Mouse (Mus musculus) embryonic fibroblast, embryonic 13.5 days (primary cell): Measurements from ENCODE around the gene Srsf5. TPM values are rescaled to one million over a fixed set of nuclear protein-coding genes. Genes with fewer than 3 reads are reported as not detected.

ENCODE experiments used
- H3K27ac ChIP-seq: 2 replicates; pipeline ENCODE4 v1.5.1; 2012; ENCODE audit warnings: low read length, control low read depth, inconsistent platforms; ENCODE audit not compliant: insufficient read depth
- H3K4me1 ChIP-seq: 2 replicates; pipeline ENCODE4 v1.6.1; 2011; ENCODE audit warnings: low read length; ENCODE audit not compliant: control insufficient read depth, insufficient read depth
- H3K4me3 ChIP-seq: 2 replicates; pipeline ENCODE4 v1.5.1; 2011; ENCODE audit warnings: mild to moderate bottlenecking, control low read depth, low read length; ENCODE audit not compliant: insufficient read depth
- CTCF ChIP-seq: IDR thresholded peaks from 2 replicates; pipeline ENCODE4 v1.5.1; 2011; ENCODE audit warnings: mild to moderate bottlenecking, control low read depth, low read length, moderate library complexity, borderline replicate concordance; ENCODE audit not compliant: insufficient read depth
- POLR2A ChIP-seq: IDR thresholded peaks from 2 replicates; pipeline ENCODE4 v1.6.1; 2011; ENCODE audit warnings: low read depth, mild to moderate bottlenecking, control low read depth, low read length, moderate library complexity
- polyA plus RNA-seq: library from polyadenylated mRNA; stranded (reverse); fragments of >200 nt; gene quantifications from 2 replicates; pipeline ENCODE4 v1.2.4, GENCODE M21; 2011; ENCODE audit warnings: low read depth; ENCODE audit not compliant: missing spikeins, insufficient read length

Gene Srsf5
- polyA plus RNA-seq, 1 experiment: 457 TPM

DNA sequence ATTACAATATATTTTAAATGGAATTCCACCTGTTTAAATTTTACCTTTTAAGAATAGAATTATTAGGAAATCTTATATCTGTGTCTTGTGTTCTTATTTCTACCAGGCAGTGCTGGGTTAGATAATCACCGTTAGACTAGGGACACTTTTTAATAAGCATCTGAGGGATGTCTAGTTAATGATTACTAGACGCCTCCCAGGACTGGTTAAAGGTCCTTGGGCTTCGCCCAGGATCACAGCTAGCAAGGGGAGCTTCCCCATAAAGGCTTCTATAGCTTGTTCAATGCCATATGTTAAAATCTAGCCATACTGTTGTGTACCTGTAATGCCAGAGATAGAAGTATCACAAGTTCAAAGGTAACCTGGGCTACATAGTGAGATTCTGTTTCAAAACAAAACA, 16.4 kb upstream of the Srsf5 start:
- TF ChIP-seq POLR2A: no peak
- TF ChIP-seq CTCF: no peak
- H3K27ac ChIP-seq: no peak overlapping the region
- no peak overlapping the region for H3K4me3 ChIP-seq
- H3K4me1 ChIP-seq: no peaks in the 10 kb centered on the region

DNA sequence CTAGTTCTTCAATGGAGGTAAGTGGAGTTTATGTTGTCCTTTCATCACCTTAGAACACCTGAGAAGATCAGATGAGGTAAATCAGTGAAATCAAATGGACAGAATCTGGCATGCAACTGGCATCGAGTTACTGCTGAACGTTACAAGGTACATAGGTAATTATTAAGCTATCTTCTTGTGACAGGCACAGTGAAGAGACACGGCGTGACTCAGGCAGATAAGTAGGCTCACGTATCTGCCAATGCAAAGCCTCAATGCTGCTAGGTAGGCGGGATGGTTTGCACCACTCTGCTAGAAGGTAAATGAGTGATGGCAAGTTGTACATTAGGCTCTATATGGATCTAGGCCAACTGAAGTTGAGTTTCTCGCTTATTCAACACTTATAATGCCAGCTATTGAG, 15.2 kb upstream of the Srsf5 start:
- Histone ChIP-seq H3K4me1 (no peaks in the 10 kb centered on the region), H3K4me3 (no peak overlapping the region), H3K27ac (no peak overlapping the region)
- no peak for TF ChIP-seq CTCF
- no peak for TF ChIP-seq POLR2A

DNA sequence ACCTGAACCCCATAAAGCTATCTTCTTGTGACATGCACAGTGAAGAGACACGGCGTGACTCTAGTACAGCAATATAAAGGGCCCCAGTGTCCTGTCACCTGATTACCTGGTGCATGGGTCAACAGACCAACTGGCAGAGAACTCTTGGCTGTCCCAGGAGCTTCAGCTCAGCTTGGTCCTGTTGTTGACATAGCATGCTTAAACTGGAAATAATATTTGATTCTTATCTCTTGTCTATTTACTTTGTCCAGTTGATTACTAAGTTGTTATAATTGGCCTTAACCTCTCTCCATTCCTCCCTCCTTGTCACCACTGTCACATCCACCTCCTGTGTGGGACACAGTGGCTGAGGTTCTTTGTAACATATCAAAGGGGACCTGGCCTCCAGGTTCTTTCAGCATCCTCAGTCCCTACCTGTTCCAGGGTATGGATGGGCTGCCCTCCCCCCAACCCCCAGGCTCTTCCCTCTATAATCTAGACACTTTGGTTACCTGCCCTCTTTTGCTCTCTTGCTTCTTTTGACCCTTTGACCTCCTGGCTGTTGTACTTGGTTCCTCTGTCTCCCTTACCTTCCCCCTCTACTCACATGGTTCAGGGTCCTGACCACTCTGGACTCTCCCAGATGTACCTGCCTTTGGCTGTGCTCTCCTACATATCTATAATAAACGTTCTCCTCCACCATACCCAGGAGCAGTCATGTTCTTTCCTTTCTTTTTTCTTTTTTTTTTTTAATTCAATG, 13.7 kb upstream of the Srsf5 start:
- H3K4me3 ChIP-seq: no peak overlapping the region
- no peaks in the 10 kb centered on the region for H3K4me1 ChIP-seq
- H3K27ac ChIP-seq: no peak overlapping the region
- TF ChIP-seq CTCF (no peak), POLR2A (no peak)

DNA sequence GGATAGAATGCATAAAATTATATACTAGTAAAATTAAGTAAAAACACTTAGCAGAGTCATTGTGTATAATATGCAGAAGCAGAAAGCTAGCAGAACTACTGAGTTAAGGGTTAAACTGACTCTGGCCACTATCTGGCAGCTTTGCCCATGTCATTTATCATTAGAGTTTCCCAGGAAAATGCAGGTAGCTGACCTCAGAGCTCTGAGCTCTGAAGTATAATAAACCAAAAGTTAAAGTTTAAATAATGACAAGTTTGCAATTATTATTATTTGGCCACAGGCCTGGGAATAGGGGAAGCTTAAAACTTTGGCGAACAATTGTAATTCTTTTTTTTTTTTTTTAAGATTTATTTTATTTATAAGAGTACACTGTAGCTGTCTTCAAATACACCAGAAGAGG, 12.4 kb upstream of the Srsf5 start:
- Histone ChIP-seq H3K27ac (no peak overlapping the region), H3K4me3 (no peak overlapping the region), H3K4me1 (no peaks in the 10 kb centered on the region)
- no peak for TF ChIP-seq CTCF
- no peak for TF ChIP-seq POLR2A

DNA sequence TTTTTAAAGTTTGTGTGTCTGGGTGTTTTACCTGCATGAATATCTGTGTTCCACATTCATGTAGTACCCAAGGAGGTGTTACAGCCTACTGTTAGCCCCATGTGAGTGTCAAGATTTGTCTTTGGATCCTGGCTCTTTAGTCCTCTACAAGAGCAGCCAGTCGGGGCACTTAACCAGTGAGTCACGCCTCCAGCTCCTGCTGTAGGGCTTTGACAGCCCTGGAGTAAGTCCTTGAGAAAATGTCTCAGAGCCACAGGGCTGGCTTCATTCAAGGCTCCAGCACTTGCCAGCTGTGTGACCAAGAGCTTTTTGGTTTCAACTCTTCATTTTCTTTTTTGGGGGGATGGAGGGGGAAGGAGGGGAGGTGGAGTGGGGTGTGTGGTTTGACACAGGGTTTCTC, 8.6 kb upstream of the Srsf5 start:
- Histone ChIP-seq H3K4me1 (no peaks in the 10 kb centered on the region), H3K4me3 (no peak overlapping the region), H3K27ac (no peak overlapping the region)
- no peak for TF ChIP-seq CTCF
- TF ChIP-seq POLR2A: no peak

DNA sequence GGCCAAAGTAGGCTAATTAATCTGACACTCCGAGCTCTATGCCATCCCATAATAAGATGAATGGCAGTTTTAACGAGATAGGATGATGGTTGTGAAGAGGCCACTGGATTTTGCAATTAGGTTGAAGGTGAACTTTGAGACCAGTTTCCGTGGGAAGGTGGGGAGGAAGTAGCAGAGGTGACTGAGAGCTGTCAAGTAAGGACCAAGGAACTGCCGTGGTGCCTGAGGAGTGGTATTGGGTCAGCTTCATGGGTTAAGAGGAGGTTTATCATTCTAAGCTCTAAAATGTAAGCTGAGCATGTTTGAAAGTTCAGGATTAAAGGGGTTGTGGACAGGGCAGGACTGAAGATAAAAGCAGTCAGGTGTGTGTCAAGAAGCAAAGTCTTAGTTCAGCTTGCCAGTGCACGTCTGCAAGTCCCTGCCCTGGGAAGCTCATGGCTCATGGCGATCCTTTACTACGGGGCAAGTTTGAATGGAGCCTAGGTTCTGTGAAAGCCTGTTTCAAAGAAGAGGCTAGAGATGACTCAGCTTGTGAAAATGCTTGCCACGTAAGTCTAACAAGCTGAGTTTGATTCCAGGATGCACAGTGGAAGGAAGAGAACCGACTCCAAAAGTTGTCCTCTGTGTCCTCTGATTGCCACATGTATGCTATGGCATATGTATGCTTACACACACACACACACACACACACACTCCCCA, 7.8 kb upstream of the Srsf5 start:
- 0 out of 2 replicates have a peak overlapping the region, but pooled peaks have one; percentile 29 for H3K27ac ChIP-seq
- H3K4me3 ChIP-seq: no peak overlapping the region
- no peak for TF ChIP-seq CTCF
- TF ChIP-seq POLR2A: no peak
- H3K4me1 ChIP-seq: no peaks in the 10 kb centered on the region

DNA sequence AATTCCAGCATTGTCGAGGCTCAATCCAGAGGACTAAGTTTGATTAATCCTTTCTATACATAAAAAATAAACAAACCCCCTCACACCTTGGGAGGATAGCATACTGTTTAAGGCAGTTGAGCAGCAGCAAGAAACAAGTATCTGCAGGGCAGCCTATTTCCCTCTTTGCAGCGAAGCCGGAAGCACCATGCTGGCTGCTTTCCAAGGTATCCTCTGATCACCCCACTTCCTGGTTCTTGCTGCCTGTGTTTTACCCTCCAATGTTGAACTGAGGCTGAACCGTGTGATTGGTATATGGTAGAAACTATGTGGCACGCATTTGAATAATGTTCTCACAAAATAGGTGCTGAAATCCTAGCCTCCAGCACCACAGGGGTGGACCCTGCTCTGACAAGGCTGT, 6.7 kb upstream of the Srsf5 start:
- no peak overlapping the region for H3K27ac ChIP-seq
- no peak overlapping the region for H3K4me3 ChIP-seq
- no peaks in the 10 kb centered on the region for H3K4me1 ChIP-seq
- TF ChIP-seq CTCF (no peak), POLR2A (no peak)

DNA sequence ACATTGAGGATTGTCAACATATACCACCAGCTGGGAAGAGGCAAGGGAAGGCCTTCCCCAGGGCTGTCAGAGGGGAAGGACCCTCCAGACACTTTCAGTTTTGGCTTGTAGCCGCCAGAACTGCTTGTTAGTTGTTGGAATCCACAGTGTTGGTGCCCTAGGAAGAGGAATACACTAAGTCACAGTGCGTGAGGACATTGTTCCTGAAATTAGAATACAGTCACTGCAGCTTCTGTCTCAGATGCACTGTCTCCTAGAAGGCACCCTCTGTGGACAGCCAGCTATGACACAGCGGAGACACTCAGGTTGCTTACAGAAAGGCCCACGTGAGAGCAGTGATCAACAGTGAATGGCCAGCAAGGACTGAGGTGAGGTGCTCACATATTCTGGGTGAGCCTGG, 6.1 kb upstream of the Srsf5 start:
- no peaks in the 10 kb centered on the region for H3K4me1 ChIP-seq
- no peak for TF ChIP-seq CTCF
- no peak overlapping the region for H3K4me3 ChIP-seq
- no peak overlapping the region for H3K27ac ChIP-seq

DNA sequence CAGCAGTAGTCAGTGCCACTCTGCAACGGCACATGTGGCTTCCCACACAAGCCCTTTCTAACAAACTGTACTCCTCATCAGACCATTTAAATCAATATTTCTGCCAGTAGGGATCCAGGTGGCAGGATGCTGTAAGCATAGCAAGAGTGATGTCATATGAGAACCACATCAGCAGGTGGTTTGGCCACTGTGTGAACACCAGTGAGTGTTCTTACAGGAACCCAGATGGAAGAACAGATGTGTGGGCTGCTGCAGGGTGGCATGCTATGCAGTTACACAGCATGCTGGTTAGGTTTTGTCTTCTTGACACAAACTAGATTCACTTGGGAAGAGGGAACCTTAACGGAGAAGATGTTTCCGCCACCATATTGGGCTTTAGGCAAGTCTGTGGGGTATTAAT, 3.4 kb upstream of the Srsf5 start:
- no peak overlapping the region for H3K27ac ChIP-seq
- H3K4me3 ChIP-seq: no peak overlapping the region
- no peaks in the 10 kb centered on the region for H3K4me1 ChIP-seq
- TF ChIP-seq CTCF (no peak), POLR2A (no peak)

DNA sequence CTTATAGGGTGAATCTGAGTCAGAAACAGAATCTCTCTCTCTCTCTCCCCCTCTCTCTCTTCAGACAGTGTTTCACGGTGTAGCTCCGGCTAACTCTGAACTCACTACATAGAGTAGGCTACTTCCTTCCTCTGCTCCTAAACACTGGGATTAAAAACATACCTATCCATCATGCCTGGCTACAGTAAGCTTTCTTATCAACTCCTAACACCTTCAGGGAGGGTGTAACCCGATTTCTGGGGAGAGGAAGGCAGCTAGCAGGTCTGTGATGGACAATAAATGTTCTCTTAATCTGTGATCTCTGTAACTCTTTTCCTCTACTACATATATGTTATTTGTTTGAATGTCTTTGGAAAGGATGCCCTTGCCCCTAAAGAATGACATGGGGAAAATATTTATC, 1.9 kb upstream of the Srsf5 start:
- Histone ChIP-seq H3K27ac (no peak overlapping the region), H3K4me1 (peaks cover 6% of the 10 kb centered on the region), H3K4me3 (no peak overlapping the region)
- TF ChIP-seq CTCF (no peak), POLR2A (no peak)
